Mouse (Mus musculus) lung, embryonic 14.5 days (tissue): ENCODE measurements around the gene Ankrd55. TPM values are rescaled to one million over a fixed set of nuclear protein-coding genes. Genes with fewer than 3 reads are reported as not detected.

Experiments used
- ATAC-seq: fragments of 200-750 bp; cut with Nextera tagmentation; 2 replicates; pipeline ENCODE4 v1.8.0; 2017; ENCODE audit warnings: mild to moderate bottlenecking, moderate TSS enrichment, moderate library complexity; ENCODE audit not compliant: insufficient read depth
- DNase-seq: peaks from one replicate; pipeline ENCODE4 v3.0.0-alpha.2; 2015
- H3K27ac ChIP-seq: fragments of 300-500 bp; sonication (generic); 2 replicates; pipeline ENCODE4 v1.5.1; 2014; ENCODE audit warnings: low read depth, mild to moderate bottlenecking, moderate library complexity
- H3K27me3 ChIP-seq: fragments of 300-500 bp; sonication (generic); 2 replicates; pipeline ENCODE4 v1.6.1; 2014; ENCODE audit warnings: low read length, control low read depth; ENCODE audit not compliant: insufficient read depth
- H3K36me3 ChIP-seq: fragments of 300-500 bp; sonication (generic); 2 replicates; pipeline ENCODE4 v1.6.1; 2014; ENCODE audit warnings: control low read depth; ENCODE audit not compliant: insufficient read depth
- H3K4me1 ChIP-seq: fragments of 300-500 bp; sonication (generic); 2 replicates; pipeline ENCODE4 v1.6.1; 2014; ENCODE audit warnings: antibody characterized with exemption, control low read depth; ENCODE audit not compliant: insufficient read depth
- H3K4me2 ChIP-seq: fragments of 300-500 bp; sonication (generic); 2 replicates; pipeline ENCODE4 v1.6.1; 2014; ENCODE audit warnings: mild to moderate bottlenecking
- H3K4me3 ChIP-seq: fragments of 300-500 bp; sonication (generic); 2 replicates; pipeline ENCODE4 v1.5.1; 2014; ENCODE audit warnings: low read depth, low read length
- H3K9ac ChIP-seq: fragments of 300-500 bp; sonication (generic); 2 replicates; pipeline ENCODE4 v1.6.1; 2014
- H3K9me3 ChIP-seq: fragments of 300-500 bp; sonication (generic); 2 replicates; pipeline ENCODE4 v1.6.1; 2016; ENCODE audit warnings: low read depth, low read length, control low read depth
- CTCF ChIP-seq: IDR thresholded peaks from 2 replicates; pipeline ENCODE4 v1.5.1; 2016; ENCODE audit warnings: antibody characterized with exemption, low read depth
- WGBS: fragments of 180-500 bp; shearing (Covaris S2); extraction: QIAGEN DNeasy Blood & Tissue Kit; methylation state at CpG from one replicate; pipeline ENCODE4 v1.1.7; 2014; 5-methylcytosine and 5-hydroxymethylcytosine counted together
- polyA plus RNA-seq: library from polyadenylated mRNA; unstranded; fragments of >200 nt; fragmentation: Nextera tagmentation; extraction: Ambion mirVana; gene quantifications from 2 replicates; pipeline ENCODE4 v1.2.1, GENCODE M21; 2014

The Ankrd55 gene
- polyA plus RNA-seq, result 0.18 and 0.22 TPM in 2 replicates

DNA sequence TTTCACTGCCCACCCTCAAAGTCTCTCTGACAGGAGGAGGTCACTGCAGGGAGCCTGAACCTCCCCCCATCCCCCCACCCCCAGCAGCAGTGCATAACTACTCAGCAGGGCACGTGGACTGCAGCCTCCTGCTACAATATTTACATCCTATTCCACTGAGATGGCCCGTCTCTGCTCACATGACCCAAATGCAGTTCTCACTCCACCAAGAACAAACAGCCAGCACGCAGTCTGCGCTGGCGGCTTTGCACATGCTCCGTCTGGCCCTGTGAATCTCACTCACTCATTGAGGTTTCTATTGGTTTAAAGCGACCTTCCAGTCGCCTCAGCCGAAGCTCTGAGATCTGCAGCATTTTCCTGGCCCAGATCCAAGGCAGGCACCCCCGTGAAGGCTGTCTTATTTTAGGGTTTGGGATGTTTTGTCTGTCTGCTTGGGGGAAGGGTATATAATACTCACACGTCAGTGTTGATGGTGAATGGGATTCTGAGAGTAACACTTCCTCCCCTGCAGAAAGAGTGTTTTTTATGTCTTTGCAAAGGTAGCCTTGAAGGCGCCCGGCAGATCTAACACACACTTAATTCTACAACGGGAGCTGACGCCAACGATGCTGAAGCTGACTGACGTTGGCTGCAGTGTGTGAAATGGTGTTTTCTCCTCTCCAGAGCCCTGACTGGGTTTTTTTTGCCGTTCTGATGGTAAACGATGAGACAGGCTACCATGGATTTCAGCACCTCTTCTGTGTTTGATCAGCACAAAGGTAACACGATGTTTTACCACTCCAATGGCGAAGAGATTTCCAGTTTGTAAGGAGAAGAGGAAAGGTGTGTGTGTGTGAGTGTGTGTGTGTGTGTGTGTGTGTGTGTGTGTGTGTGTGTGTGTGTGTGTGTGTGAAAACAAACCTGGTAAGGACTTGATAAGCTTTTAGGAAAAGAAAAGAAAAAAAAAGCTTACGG is at the start of gene Ankrd55:
Ankrd55 (plus strand) TSS at position 227 of the 954 bp plus-strand sequence.
- no peaks in the 10 kb centered on the region for H3K36me3 ChIP-seq
- WGBS, result 9% methylated on average over 22 of the region's 22 CpGs
- peak within 1 kb of the TSS; percentile 63 for H3K4me2 ChIP-seq
- ATAC-seq, result peak; percentile 97
- peak; percentile 87 for DNase-seq
- peak within 1 kb of the TSS; percentile 21 for H3K4me3 ChIP-seq
- H3K9me3 ChIP-seq, result peaks cover 5% of the 10 kb centered on the region; the same call in 1 of the 2 replicates
- peaks cover 14% of the 10 kb centered on the region for H3K4me1 ChIP-seq
- TF ChIP-seq CTCF, result no peak
- no peak within 1 kb of the TSS for H3K27ac ChIP-seq
- H3K27me3 ChIP-seq, result no peaks in the 10 kb centered on the region
- H3K9ac ChIP-seq, result peak within 1 kb of the TSS; percentile 33; the same call in 1 of the 2 replicates

DNA sequence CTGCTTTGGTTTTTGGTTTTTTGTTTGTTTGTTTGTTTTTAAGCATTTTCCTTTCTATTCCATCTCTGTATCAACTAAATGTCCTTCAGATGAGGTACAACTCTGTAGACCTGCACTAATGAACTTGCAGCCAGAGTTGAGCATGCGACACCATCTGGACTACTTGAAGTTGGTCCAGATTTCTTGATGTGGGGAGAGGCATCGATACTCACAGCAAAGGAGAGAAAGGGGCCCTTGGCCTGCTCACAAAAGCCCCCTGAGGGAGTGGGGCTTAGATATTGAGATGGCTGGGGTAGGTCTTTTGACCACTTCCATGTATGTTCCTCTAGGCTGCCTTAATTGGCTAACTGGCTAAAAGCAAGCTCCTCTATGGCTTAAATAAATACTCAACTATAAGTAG is 49.0 kb upstream of the Ankrd55 start:
- no peak overlapping the region for H3K4me2 ChIP-seq
- H3K4me3 ChIP-seq, result no peak overlapping the region
- H3K9me3 ChIP-seq, result 0 out of 2 replicates have a peak, but pooled peaks cover 6% of the 10 kb centered on the region
- no peak for ATAC-seq
- H3K4me1 ChIP-seq, result 0 out of 2 replicates have a peak, but pooled peaks cover 7% of the 10 kb centered on the region
- no peak for TF ChIP-seq CTCF
- DNase-seq, result no peak
- H3K27me3 ChIP-seq, result no peaks in the 10 kb centered on the region
- no peak overlapping the region for H3K9ac ChIP-seq
- no peaks in the 10 kb centered on the region for H3K36me3 ChIP-seq
- WGBS, result 85% methylated on average over 2 of the region's 2 CpGs
- H3K27ac ChIP-seq, result no peak overlapping the region

DNA sequence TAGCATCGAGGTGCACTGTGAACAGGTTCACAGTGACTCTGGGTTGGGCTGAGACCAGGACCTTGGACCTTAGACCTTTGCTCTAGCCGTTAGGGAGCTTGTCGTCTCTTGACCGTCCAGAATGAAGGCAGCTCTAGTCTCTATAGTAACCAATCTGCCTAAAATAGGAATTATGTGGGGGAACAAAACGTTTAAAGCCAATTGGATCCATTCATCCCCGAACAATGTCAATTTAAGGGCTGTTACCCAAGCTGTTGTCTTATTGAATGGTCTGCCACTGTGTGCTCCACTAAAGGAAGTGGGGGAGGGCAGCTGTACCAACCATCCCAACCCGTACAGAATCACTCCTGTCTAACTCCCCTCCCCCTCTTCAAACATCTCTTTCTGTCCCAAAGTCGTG is 46.8 kb upstream of the Ankrd55 start:
- no peak overlapping the region for H3K27ac ChIP-seq
- no peak overlapping the region for H3K9ac ChIP-seq
- H3K4me3 ChIP-seq, result no peak overlapping the region
- no peaks in the 10 kb centered on the region for H3K27me3 ChIP-seq
- 35% methylated on average over 8 of the region's 8 CpGs for WGBS
- ATAC-seq, result no peak
- no peak for TF ChIP-seq CTCF
- H3K4me1 ChIP-seq, result 0 out of 2 replicates have a peak, but pooled peaks cover 7% of the 10 kb centered on the region
- no peak overlapping the region for H3K4me2 ChIP-seq
- no peak for DNase-seq
- no peaks in the 10 kb centered on the region for H3K36me3 ChIP-seq
- no peaks in the 10 kb centered on the region for H3K9me3 ChIP-seq

DNA sequence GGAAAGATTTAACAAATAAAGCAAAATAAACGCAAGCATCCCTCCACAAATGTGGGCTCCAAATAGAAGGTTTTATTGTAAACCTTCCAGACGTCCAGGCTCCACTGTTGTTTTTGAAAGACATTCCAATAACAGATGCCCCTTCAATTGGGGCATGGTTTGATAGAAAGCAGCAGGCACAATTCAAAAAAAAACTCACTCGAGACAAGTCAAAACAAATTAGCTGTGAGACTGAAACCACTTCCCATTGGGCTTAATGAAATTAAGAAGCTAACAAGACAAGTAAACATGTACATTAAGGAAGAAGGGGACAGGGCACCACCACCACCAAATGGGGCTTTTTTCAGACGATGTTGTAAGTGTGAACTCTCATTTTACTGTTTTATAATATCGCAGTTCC is 43.1 kb upstream of the Ankrd55 start:
- H3K4me2 ChIP-seq, result no peak overlapping the region
- 0 out of 2 replicates have a peak, but pooled peaks cover 7% of the 10 kb centered on the region for H3K4me1 ChIP-seq
- TF ChIP-seq CTCF, result no peak
- no peak overlapping the region for H3K27ac ChIP-seq
- DNase-seq (no peak), ATAC-seq (no peak)
- WGBS, result 48% methylated on average over 5 of the region's 5 CpGs
- no peak overlapping the region for H3K4me3 ChIP-seq
- no peaks in the 10 kb centered on the region for H3K36me3 ChIP-seq
- no peak overlapping the region for H3K9ac ChIP-seq
- no peaks in the 10 kb centered on the region for H3K27me3 ChIP-seq
- H3K9me3 ChIP-seq, result peaks cover 8% of the 10 kb centered on the region; the same call in 1 of the 2 replicates

DNA sequence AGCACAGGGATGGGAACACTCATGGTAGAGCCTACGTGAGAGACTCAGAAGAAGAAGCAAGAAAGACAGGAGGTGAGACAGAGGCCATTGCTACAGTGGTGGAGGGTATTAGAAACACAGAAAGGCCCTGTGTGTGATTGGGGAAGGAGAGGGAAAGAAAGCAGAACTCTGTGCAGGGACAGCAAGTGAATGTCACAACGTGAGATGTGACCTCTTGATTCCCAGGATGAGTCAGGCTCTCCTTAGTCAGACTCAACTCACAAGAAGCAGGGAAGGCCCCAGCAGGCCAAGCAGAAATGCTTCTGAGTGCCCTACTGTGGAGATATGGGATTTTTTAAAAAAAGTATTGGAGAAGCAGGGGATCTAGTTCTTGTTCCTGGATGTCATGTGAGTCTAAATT is 36.8 kb upstream of the Ankrd55 start:
- TF ChIP-seq CTCF, result no peak

DNA sequence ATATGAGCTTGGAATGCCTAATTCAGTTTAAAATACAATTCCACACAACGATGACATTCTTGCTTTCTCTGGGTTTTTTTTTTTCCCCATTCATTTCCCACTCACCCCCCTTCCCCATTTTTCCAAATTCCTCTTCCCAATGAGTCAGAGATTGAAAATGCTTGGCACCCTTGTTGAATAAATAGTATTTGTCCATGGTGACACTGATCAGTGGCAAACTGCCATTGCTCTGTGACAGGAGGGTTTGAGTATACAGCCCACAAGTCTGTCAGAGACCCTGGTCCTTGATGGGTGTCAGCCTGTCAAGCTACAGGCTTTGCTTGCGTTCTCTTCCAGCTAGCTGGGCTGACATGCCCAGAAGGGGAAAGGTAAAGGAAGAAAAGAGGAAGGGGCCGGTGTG is 36.2 kb upstream of the Ankrd55 start:
- no peak overlapping the region for H3K27ac ChIP-seq
- H3K36me3 ChIP-seq, result no peaks in the 10 kb centered on the region
- peaks cover 8% of the 10 kb centered on the region; the same call in 1 of the 2 replicates for H3K9me3 ChIP-seq
- H3K4me3 ChIP-seq, result no peak overlapping the region
- 51% methylated on average over 3 of the region's 3 CpGs for WGBS
- H3K4me1 ChIP-seq, result peaks cover 18% of the 10 kb centered on the region
- H3K4me2 ChIP-seq, result no peak overlapping the region
- ATAC-seq, result 0 out of 2 replicates have a peak, but pooled peaks have one; percentile 32
- no peak for TF ChIP-seq CTCF
- H3K9ac ChIP-seq, result no peak overlapping the region
- no peaks in the 10 kb centered on the region for H3K27me3 ChIP-seq
- peak; percentile 76 for DNase-seq

More for the DNA sequence above, 36.8 kb upstream of the Ankrd55 start:
- Histone ChIP-seq H3K9ac (no peak overlapping the region), H3K27ac (no peak overlapping the region), H3K4me2 (no peak overlapping the region), H3K36me3 (no peaks in the 10 kb centered on the region), H3K9me3 (peaks cover 8% of the 10 kb centered on the region; the same call in 1 of the 2 replicates), H3K4me3 (no peak overlapping the region), H3K27me3 (no peaks in the 10 kb centered on the region), H3K4me1 (peaks cover 18% of the 10 kb centered on the region)
- WGBS, result 70% methylated on average over 2 of the region's 2 CpGs
- ATAC-seq (no peak), DNase-seq (no peak)
